Mouse (Mus musculus): ENCODE measurements at regions not wholly inside any gene's neighbourhood (a gene's known extent, or its start where the extent isn't known, plus 50 kb on each side); places are given as distances from the start of the nearest gene placed in this dataset.

DNA sequence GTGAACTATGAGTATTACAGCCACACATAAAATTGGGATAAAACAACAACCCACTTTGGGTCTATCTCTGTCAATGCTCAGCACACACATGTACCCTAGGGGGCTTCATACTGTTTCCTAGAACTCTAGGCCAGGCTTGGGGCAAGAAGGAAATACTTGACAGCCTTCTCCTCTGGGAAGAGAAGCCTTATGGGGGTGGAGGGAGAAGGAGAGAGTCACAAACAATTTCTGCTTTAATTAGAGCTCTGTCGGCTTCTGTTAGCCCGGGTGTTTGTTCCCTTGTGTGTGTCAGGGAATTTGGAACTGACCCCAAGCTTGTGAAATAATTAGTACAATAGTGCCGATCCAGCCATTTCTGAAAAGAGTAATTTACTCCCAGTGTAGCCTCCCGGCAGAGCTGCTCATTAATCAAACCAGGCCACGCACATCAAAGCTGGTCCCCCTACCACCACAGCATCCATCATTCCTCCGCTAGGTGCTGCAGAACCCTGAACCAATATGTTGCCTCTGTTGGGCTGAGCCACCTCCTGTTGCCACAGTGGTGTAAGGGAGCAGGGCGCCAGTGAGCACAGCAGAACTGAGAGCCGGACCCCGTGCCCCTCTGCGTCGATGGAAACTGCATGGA, 307.3 kb downstream of the Tmem114 start:
- DNase-seq (ENCODE audit: low read depth), result no peak

DNA sequence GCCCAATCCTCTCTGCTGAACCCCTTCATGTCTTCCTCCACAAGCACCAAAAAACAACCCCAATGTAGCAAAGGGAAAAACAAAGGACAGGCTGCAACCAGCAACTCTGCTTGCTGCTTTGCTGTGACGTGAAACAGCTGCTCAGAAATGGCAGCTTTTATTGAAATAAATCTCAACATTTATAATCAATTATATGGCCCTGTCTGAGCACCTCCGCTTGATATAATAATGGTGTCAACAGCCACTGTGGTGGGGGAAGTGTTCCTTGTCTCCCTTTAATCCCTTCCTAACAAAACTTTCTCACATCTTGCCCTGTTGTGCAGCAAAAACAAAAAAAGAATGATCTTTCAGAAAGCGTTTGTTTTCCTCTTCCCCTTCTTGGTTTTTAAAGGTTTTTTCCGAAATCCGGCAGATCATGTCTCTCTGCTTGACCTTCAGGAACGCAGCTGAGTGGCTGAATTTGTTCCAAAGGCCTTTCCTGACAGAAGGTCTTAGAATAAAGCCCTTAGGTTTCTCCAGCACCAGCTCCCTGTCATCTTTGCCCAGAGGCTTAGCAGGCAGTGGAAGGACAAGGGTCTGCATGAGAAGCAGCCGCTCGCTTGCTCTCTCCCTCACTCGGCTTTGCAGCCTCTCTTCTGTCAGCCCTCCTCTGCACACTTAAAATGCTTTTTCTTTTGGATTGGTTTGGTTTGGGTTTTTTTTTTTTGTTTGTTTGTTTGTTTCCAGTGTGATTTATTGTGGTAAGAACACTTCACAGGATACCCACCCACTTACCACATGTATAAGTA, 313.4 kb downstream of the Tmem114 start:
- no peak for DNase-seq (ENCODE audit: low read depth)

DNA sequence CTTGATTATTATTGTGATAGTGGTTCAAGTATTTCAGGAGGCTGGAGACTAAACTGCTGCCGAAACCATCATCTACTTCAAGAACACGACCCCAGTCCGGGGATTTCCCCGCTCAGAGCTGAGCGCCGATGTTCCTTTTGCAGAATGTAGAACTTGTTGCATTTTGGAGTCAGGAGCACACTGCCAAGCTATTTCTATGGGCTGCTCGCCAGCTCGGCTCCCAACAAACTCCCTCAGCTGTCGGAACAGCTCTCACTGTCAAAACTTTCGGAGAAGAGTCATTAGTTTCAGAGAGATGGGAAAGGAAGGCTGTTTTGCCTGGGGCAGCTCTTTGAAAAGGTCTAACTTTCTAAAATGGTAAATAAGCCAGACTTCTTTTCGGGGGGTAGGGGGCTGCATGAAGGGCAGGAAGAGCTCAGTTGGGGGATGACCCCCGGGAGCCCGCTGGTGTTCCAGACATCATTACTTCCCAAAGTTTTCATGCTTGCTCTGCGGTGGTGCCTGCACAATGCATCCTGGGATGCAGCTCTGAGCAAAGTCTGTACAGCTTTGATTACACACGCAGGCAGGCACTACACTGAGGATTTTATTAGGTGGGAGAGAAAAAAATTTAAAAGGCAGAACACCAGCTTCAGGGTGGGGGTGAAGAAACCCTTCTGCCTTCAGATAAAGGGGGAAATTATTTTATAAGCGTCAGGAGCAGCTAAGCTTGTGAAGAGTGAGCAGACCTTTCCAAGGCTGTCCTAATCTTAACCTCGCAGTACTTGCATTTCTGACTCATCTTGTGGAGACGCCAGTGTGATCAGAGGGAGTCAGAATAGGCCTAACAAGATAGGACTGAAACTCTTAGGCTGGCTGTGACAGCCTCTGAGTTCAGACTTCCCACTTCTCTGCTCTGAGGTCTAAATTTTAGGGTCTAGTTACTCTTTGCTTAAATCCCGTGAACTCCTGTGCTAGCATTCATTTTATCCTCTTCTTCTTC, 316.5 kb downstream of the Tmem114 start:
- peak; percentile 18 for DNase-seq (ENCODE audit: low read depth)

DNA sequence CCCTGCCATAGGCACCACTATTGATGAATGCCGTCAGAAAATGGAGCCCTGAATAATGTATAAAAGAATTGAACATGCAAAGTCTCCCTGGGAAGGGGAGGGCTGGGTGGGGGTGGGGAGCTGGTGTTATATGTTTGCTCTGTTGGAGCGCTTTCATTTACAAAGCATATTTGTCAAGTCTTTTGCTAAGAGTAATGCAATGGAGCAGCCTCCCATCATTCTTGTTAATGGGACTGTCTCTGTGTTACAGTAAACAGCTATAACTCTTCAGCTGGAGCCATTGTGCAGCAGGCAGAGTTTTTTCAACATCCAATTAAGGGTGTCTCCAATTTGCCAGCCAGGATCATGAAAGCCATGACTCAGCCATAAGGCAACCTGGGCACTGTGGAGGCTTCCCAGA, 345.9 kb downstream of the Tmem114 start:
- DNase-seq (ENCODE audit: low read depth), result no peak

DNA sequence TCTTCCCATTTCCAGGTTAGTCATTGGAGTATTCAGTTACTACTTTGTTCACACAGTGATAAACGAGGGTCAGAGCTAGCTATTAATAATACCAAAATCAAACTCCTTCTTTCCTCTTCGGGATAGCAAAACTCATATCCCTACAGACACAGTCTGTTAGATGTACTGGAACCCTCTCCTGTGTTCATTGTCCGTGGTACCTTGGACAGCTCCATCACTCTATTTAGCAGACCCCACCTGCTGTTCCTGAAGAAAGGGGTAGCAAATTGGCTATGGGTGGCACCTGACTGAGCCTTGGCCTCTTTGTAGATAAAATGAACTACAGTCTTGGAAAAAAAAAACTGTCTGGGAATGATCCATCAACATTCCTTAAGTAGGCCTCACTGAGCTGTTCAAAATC, 346.5 kb downstream of the Tmem114 start:
- DNase-seq (ENCODE audit: low read depth), result peak; percentile 7

DNA sequence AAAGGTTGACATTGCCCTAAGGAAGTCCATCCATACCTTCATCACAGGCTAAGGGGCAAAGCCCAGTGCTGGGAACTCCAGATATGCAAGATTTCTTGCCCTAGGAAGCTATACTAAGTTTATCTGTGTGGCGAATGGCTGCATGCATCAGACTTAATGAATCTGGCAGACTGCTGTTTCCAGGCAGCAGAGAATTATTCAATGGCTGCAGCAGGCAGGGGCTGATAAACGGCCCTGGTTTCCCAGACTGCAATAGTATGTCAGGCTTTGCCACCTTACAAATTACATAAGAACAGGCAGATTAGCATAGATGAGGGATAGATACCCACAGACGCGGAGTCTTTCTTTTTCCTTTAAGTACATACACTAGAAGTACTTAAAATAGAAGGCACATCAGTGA, 350.2 kb downstream of the Tmem114 start:
- no peak for DNase-seq (ENCODE audit: low read depth)

DNA sequence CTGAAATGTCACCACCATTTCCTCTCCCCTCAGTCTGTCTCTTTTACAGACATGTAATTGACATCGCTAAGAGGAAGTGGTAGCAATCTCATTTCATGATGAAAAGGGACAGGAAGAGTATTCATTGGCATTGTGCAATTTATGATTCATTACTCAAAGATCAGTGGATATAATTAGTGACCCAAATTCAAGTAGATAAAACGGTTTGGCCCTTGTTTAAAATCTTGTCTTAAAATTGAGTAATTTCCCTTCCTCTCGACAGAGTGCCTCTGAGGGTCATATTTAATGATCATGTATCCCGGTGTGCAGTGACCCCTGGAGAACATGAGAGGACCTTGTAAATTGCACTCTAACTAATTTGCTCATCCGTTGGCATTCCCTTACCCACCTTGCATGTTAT, 371.0 kb downstream of the Tmem114 start:
- no peak for DNase-seq (ENCODE audit: low read depth)

DNA sequence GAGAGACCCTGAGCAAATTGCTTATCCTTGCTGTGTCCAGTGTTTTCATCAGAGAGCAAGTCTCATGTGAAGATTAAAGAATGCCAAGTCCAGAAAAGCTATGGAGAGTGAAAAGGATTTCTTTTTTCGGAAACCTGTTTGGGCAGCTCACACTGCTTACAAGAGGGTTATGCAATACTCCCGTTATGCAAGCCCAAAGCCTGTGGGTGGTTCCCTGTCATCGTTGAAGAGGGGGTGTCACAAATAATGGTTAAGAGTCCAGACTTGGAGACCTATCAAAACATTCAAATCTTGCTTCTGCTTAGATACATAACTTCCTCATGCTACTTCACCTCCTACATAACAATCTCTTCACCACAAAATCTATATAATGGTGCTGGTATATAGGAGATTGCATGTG, 416.0 kb downstream of the Tmem114 start:
- DNase-seq (ENCODE audit: low read depth), result peak; percentile 8

DNA sequence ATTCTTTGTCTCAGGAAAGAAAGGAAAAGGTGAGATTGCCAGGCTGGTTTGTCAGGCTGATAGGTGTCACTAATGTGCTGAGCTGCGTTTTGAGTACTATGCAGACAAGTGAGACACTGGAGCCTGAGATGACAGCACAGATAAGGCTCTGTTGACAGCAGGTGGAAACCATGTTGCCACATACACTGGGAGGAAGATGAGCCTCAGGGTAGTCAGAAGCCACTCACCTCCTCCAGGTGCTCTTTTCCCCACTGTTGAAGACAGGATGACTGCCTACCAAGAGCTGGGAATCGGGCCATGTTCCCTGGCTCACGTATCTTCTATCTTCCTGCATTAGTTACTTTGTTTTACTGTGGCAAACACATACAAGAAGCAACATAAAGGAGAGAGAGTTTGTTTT, 418.3 kb downstream of the Tmem114 start:
- DNase-seq (ENCODE audit: low read depth), result no peak

DNA sequence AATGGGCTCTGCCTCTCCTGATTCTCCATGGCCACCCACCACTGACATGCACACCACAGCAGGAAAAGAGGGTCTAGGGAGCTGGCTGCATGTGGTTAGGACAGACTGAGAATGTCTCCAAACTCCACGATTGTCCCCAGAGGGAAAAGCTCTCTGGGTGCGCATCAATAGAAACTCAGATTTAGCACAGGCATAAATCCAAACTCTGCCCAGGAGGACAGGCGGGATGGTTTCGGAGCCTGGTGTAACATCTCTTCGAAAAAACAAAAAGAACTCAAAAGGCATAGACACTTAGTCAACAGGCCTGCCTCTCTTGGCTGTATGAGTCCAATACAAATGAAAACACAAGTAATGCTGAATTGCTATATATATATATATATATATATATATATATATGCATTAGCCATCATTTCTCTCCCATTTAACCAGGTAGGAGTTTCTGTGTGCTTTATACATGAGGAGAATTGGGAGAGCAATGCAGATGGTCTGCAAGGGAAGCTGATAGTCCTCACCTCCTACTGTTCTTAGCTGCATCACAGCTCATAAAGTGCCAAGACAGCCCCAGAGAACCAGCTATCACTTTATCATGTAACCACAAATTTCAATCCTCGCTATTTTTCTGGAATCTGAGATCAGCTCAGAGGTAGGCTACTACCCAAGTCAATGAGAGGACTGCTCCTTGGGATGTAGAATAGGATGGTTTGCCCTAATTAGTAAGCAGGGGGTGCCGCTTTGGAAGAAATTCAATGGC, 422.4 kb downstream of the Tmem114 start:
- no peak for DNase-seq (ENCODE audit: low read depth)

DNA sequence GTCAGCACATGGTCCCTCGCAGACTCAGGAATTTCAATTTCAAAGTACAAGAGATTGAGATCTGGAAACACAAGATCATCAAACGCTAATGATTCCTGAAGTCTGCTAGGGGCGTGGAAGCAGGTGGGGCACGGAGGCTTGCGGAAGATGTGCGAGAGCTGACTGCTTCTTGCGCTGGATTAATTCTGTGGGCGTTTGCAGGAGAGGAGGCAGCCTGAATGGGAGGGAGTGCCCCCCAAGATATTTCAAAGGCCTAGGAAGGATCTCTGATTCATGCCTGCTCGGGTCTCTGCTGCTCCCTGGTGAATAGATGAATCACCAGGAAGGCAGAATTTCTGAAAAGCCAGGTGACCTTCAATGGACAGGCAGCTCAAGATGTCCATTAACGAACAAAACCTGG, 442.1 kb downstream of the Tmem114 start:
- DNase-seq (ENCODE audit: low read depth), result no peak

DNA sequence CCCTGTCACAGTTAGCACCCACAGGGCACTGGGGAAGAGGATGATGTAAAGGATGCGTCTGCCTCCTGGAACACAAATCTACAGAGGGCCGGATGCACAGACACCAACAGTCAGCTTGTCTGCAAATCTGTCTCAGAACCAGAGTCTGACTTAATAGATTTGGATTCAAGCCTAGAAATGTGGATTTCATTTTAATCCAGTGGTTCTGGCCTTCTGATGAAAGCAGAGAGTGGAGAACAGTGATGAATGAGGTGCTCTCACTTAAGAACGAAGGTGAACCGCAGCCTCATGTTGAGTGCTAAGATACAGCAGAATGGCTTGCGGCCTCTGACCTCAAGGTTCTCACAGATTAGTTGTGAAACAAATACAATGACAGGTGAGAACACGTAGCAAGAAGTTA, 446.5 kb downstream of the Tmem114 start:
- DNase-seq (ENCODE audit: low read depth), result peak; percentile 63

DNA sequence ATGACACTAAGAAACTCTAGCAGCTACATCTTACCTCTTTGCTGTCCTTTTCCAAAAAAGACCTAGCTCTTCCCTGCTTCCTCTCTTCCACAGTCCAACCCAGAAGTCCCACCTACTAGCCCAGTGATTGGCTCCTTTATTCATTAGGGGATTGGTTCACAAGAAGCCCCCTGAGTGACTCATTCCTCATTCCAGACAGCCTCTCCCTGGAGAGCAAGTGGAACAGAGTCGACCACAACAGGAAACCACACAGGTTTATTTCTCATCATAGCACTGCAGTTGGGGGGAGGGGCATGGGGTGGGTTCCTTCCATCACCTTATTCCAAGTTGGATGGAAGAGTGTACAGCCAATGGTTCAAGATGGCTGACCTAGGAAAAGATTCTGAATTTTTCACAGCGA, 473.3 kb downstream of the Tmem114 start:
- DNase-seq (ENCODE audit: low read depth), result peak; percentile 47

DNA sequence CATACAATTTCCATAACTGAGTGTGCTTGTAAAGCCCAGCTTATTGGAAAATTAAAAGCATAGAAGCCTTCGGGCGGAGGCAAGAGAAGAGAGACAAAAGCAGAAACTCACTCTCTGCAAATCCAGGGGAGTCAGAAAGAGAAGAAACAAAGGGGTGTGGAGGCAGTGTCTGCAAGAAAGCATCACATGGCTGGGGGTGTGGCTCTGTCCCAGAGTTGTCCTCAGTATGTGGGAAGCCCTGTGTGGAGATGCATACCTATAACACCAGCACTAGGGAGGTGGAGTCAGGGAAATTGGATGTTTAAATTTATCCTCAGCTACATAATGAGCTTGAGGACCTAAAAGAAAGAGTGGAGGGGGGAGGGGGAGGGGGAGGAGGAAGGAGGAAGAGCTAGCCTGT, 482.6 kb downstream of the Tmem114 start:
- no peak for DNase-seq (ENCODE audit: low read depth)

DNA sequence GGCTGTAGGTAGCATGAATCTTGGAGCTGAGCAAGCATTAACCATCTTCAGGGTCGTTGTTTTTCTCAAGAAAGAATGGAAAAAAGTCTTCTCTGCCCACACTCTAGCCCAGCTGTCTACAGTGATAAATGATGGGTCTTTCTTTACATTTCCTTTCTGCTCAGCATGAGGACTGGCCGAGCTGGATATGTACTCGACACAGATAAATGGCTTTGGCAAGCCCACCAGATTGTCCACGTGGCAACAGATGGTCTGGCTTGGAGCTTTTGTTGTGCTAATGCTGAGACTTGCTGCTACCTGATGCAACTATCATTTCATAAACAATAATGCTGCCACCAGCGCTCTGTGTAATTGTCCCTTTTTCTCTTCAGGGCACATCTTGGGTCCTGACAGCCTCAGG, 487.8 kb downstream of the Tmem114 start:
- no peak for DNase-seq (ENCODE audit: low read depth)

DNA sequence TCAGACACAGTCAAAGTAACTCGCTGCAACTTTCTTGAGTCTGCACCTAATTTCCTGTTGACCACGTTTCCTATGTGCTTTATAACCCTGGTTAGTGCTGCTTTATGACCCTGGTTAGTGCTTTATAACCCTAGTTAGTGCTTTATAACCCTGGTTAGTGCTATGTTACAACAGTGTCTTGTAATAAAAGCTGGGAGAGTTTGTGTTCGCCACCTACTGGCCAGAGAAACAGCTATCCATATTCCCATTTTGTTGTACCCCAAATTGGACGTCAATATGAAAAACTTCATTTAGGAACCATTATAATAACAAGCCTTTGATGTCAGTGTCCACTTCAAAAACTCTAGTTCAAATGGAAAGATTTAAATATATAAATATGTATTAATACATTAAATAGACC, 492.6 kb downstream of the Tmem114 start:
- peak; percentile 26 for DNase-seq (ENCODE audit: low read depth)

DNA sequence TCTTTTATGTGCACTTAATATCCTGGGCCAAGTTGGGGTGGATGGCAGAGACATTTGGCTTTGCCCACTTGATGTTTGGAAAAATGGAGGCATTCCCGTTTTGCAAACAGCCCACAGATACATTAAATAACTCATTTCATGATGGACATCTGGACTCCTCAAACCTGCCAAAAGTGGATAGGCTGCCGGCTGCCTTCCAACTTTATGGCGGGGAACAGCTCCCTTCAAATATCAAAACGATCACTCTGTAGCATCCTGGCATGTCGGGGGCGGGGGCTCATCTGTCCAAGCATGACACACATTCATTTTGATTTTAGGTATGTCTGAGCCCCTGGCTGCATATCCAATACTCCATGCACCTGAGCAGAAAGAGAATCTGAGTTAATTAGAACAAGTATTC, 493.3 kb downstream of the Tmem114 start:
- no peak for DNase-seq (ENCODE audit: low read depth)

DNA sequence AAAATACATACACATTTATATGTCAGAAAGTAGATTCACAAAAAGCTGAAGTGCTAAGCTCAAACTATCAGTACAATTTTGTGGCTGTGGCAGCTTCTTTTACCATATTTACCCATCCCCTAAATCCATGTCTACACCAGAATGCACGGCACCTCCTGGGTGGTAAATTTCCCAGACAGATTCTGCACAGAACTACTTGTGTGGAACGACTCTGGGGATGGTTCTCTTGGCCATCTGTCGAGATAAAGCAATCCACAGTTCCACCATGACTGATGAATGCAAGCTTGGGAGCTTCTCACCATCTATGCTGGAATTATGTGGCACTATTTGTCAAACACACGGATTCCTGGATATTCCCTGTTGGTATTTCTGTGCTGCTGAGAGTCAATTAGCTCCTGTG, 495.8 kb downstream of the Tmem114 start:
- DNase-seq (ENCODE audit: low read depth), result no peak

DNA sequence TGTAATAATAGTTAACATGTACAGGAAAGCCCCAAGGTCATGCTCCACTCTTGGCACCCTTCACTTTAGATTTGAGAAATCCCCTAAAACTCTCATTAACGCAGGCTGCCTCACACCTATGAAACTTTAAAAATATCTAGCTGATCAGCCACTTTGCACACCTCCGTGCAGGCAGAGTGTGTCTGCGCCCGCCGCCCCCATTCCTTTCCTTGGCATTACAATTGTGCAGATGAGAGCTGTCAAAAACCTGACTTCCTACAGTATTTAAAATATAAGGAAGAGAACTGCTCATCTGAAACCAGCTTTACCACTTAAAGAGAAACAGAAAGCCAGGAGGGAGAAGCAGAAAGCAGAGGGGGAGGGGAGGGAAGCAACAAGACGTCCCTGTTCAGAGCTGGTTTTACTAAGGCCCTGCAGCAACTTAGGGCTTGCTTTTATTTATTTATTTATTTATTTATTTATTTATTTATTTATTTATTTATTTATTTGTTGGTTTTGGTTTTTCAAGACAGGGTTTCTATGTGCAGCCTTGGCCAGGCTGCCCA, 496.5 kb downstream of the Tmem114 start:
- DNase-seq (ENCODE audit: low read depth), result no peak

DNA sequence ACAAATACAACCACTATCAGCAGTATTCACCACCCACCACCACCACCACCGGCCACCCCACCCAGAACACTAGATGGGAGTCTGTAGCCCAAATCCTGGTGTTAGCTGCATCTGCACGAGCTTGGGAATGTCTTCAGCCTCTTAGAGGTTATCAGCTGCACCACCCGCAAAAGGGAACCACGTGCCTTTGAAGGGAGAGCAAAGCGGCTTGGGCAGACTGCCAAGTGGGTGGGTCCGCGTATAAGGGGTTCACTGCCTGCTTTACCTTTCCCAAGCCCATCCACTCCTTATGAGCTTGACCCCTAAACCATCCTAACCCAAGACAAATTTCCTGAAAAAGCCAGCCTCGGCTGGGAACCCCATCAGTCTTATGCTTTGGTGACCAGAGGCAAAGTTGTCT, 497.2 kb downstream of the Tmem114 start:
- no peak for DNase-seq (ENCODE audit: low read depth)

DNA sequence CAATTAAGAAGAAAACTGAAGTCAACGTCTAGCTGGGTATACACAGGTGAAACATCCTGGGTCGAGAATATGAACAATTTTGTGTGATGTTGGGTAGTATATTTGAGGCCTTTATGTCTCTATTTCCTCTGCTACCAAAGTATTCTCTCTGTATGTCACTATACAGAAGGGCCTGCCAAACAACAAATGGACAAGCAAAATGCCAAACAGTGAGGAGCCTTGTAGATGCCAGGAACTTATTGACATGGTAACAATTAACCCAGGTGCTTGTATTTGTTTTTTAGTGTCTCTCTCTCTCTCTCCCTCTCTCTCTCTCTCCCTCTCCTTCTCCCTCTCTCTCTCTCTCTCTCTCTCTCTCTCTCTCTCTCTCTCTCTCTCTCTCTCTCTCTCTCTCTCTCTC, 529.1 kb downstream of the Tmem114 start:
- no peak for DNase-seq (ENCODE audit: low read depth)

DNA sequence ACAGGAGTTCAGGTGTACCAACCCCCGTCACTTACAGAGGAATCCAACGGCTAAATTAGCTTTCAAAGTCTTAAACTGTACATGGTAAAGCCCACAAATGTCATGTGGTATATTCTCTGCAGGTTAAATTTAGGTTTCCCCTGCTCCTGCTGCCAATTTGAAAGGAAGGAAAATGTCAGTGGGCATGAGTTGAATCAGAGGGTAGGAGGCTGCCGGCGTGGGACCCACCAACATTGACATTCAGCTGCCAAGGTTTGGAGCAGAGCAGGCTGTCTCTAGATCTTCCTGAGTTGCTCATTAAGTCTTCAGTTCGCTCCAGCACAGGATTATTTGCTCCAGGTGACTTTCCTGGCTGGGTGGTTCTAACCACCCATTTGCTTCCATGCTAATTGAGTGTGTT, 532.1 kb downstream of the Tmem114 start:
- DNase-seq (ENCODE audit: low read depth), result peak; percentile 1
